ENCODE assay signal across 24 mouse cellular contexts in the genomic region with DNA sequence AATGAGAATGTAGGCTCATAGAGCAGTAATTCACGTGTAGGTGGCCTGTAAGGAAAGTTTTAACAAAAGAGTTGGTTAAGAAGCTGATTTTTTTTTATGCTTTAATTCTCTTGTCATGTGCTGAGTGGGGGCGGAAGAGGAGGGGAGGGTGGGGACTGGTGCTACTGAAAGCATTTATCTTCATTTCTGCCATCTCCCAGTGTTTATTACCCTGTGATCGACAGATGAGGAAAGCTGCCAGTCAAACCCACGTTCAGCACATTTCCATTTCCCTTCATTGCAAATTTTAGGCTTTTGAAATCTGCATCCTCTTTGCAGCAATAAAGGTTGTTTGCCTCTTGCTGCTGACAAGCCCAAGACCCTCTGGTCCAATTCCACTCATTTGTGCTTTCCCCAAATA.
DNase-seq lines count a peak whose midpoint lies in the region; ATAC-seq lines count a peak whose summit lies in the region.
"Had no signal": no experiment of that assay in that cellular context is flagged by ENCODE, and none has a peak within 500 bp of the region (broad histone marks: within the 10 kb centered on the region; RNA-seq: fewer than 3 reads in every experiment).

No protein-coding gene starts in this region.

- no peak for ATAC-seq in hindbrain, embryonic 13.5 days (ENCODE audit: low FRiP score)
- no peak for ATAC-seq in hindbrain, embryonic 11.5 days (ENCODE audit: low FRiP score)
- ATAC-seq: intestine, embryonic 15.5 days; liver, embryonic 12.5 days had no signal

- H3K27me3 ChIP-seq in hindbrain, embryonic 13.5 days = no peaks in the 10 kb centered on the region
- no peaks in the 10 kb centered on the region for H3K27me3 ChIP-seq in hindbrain, embryonic 11.5 days (ENCODE audit: control insufficient read depth, insufficient read depth, low read length)
- H3K27me3 ChIP-seq: heart, embryonic 15.5 days; intestine, embryonic 15.5 days; limb, embryonic 12.5 days; liver, embryonic 12.5 days; neural tube, embryonic 12.5 days had no signal

- no peak overlapping the region for H3K4me3 ChIP-seq in hindbrain, embryonic 13.5 days
- H3K4me3 ChIP-seq in hindbrain, embryonic 11.5 days (ENCODE audit: low read depth, low read length) = no peak overlapping the region
- H3K4me3 ChIP-seq: heart, embryonic 15.5 days; intestine, embryonic 15.5 days; limb, embryonic 12.5 days; liver, embryonic 12.5 days; neural tube, embryonic 12.5 days had no signal

- no peak overlapping the region for H3K9ac ChIP-seq in hindbrain, embryonic 13.5 days
- H3K9ac ChIP-seq in hindbrain, embryonic 11.5 days (ENCODE audit: low read depth, low read length) = no peak overlapping the region
- H3K9ac ChIP-seq: heart, embryonic 15.5 days; intestine, embryonic 15.5 days; limb, embryonic 12.5 days; liver, embryonic 12.5 days; neural tube, embryonic 12.5 days had no signal

- DNase-seq in hindbrain, embryonic 11.5 days (ENCODE audit: low spot score) = no peak
- DNase-seq in right cerebral cortex, postnatal 10 days (ENCODE audit: low spot score in 2 of 2) = peak; percentile 36 to 55
- DNase-seq in right cerebral cortex, postnatal 25 days = no peak
- DNase-seq in layer of hippocampus, adult 9-10 months (ENCODE audit: low spot score) = peak; percentile 51
- DNase-seq in kidney, postnatal 10 days = no peak
- DNase-seq in ovary, postnatal 10 days (ENCODE audit: low spot score) = no peak
- DNase-seq in urinary bladder, postnatal 14 days (ENCODE audit: low spot score) = no peak
- DNase-seq: adrenal gland, postnatal 36 days; B cell, adult 2 months; cerebellum, adult 8-10 months; gastrocnemius, postnatal 10 days; heart, postnatal 4 days; kidney, adult 9 months; kidney, postnatal 36 days; lung, adult 2 months; lung, postnatal 36 days; thymus, postnatal 14 days had no signal

- peaks cover 10% of the 10 kb centered on the region; the same call in 1 of the 2 replicates for H3K4me1 ChIP-seq in hindbrain, embryonic 13.5 days (replicated peaks)
- H3K4me1 ChIP-seq in hindbrain, embryonic 11.5 days (replicated peaks; ENCODE audit: control insufficient read depth, insufficient read depth, low read length) = no peaks in the 10 kb centered on the region
- H3K4me1 ChIP-seq: heart, embryonic 15.5 days; intestine, embryonic 15.5 days; liver, embryonic 12.5 days; neural tube, embryonic 12.5 days had no signal

- no peak overlapping the region for H3K4me2 ChIP-seq in hindbrain, embryonic 13.5 days
- H3K4me2 ChIP-seq in hindbrain, embryonic 11.5 days (replicated peaks; ENCODE audit: low read depth, low read length) = no peak overlapping the region
- H3K4me2 ChIP-seq: heart, embryonic 15.5 days; intestine, embryonic 15.5 days; limb, embryonic 12.5 days; liver, embryonic 12.5 days; neural tube, embryonic 12.5 days had no signal

- 0 out of 2 replicates have a peak, but pooled peaks cover 2% of the 10 kb centered on the region for H3K36me3 ChIP-seq in hindbrain, embryonic 13.5 days
- H3K36me3 ChIP-seq in hindbrain, embryonic 11.5 days (ENCODE audit: control insufficient read depth, insufficient read depth, low read length) = no peaks in the 10 kb centered on the region
- H3K36me3 ChIP-seq: heart, embryonic 15.5 days; intestine, embryonic 15.5 days; limb, embryonic 12.5 days; liver, embryonic 12.5 days; neural tube, embryonic 12.5 days had no signal

- 0 out of 2 replicates have a peak overlapping the region, but pooled peaks have one; percentile 15 for H3K27ac ChIP-seq in hindbrain, embryonic 13.5 days
- no peak overlapping the region for H3K27ac ChIP-seq in hindbrain, embryonic 11.5 days (ENCODE audit: low read depth, low read length)
- H3K27ac ChIP-seq: heart, embryonic 15.5 days; intestine, embryonic 15.5 days; limb, embryonic 12.5 days; liver, embryonic 12.5 days; neural tube, embryonic 12.5 days; stomach, postnatal 0 days had no signal

- H3K9me3 ChIP-seq in hindbrain, embryonic 13.5 days = no peaks in the 10 kb centered on the region
- no peaks in the 10 kb centered on the region for H3K9me3 ChIP-seq in hindbrain, embryonic 11.5 days (ENCODE audit: control insufficient read depth, low read length)
- H3K9me3 ChIP-seq: heart, embryonic 15.5 days; intestine, embryonic 15.5 days; limb, embryonic 12.5 days; liver, embryonic 12.5 days; neural tube, embryonic 12.5 days had no signal

- WGBS in hindbrain, embryonic 13.5 days = 59% methylated on average over 4 of the region's 4 CpGs
- 64% methylated on average over 4 of the region's 4 CpGs for WGBS in hindbrain, embryonic 11.5 days

Comparison
In these comparisons a context has a peak if more than half of its experiments do, and no peak if none do; other contexts are left out.
1. DNase-seq: peak in right cerebral cortex, postnatal 10 days (2 of 2) and layer of hippocampus, adult 9-10 months (single experiment); none in hindbrain, embryonic 11.5 days (single experiment), right cerebral cortex, postnatal 25 days (single experiment), kidney, postnatal 10 days (single experiment), ovary, postnatal 10 days (single experiment) and urinary bladder, postnatal 14 days (single experiment).